Mouse (Mus musculus) spleen, postnatal 14 days (tissue): ENCODE data around the gene Hpn.
A peak's percentile ranks its signal among the peaks of the same experiment; 100 is the strongest.

Source experiments
- DNase-seq, 2 experiments: peaks; one replicate each; pipeline ENCODE4 v3.0.0; 2021 to 2022; ENCODE audit warnings: low spot score in 2 of 2

Gene Hpn

GRCm38 (mm10) chr7:31140941-31141340, 25.9 kb upstream of the Hpn start:
- DNase-seq = no peak

DNA sequence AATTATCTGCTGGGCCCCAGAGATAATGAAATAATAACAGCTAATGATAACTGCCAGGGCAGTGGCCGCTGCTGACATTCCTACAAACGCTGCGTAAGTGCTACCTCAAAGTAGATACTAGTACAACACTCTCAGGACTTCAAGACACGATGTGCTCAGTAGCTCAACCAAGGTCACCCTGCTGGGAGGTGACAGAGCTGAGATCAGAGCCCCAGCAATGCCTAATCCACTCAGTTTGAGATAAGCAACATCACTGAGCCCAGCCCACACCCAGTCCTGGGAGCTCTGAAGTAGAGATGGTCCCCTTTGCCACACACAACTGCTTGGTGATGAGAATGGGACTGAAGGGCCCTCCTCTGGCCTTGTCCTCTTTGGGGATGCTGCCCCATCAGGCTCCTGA, 25.2 kb upstream of the Hpn start:
- DNase-seq = no peak

DNA sequence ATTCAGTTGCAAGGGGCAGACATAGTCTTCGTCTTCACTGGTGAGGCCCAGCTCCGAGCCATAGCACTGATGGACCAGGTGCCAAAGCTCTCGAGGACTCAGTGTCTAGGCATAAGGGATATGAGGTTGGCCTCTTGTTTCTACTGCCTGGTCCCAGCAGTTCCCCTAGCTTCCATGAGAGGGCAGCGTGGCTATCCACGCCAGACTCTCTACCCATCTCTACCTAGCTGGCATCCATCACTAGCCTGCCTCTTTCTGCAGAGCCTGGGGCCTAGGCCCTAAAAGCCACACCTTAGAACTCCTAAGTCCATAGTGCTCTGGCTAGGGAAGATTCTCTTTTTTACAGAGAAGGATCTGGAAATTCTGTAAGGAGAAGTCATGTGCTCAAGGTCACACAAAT, 24.7 kb upstream of the Hpn start:
- peak in 1 of 2 experiments; percentile 55 for DNase-seq

GRCm38 (mm10) chr7:31135717-31136116, 20.6 kb upstream of the Hpn start:
- DNase-seq = no peak

GRCm38 (mm10) chr7:31131866-31132265, 16.8 kb upstream of the Hpn start:
- no peak for DNase-seq

DNA sequence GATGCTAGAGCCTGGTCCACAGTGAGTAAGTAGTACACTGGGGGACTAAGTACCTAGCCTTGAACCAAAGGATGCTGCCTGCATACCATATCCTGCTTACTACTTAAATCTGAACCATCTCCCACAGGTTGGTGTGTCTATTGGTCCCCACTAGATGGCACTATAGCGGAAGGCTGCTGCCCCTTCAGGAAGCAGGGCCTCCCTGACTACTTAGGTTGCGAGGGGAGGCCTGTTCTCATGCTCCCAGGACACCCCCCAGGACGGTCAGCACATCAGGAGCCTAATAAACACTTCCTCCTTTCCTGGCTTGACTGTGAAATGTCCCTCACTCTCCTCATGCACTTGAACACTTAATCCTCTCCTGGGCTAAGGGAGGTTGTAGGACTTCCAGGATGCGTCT, 15.8 kb upstream of the Hpn start:
- DNase-seq = peak in 1 of 2 experiments; percentile 35

- DNase-seq = no peak
Measured at GRCm38 (mm10) chr7:31130197-31130596, 15.1 kb upstream of the Hpn start.

- DNase-seq = no peak
Measured at GRCm38 (mm10) chr7:31128157-31128705, 13.1 kb upstream of the Hpn start.

GRCm38 (mm10) chr7:31126851-31127724, 12.0 kb upstream of the Hpn start, which contains the start of gene Scn1b:
Gene Scn1b, minus strand, starts transcription at chr7:31127003.
- no peak for DNase-seq

GRCm38 (mm10) chr7:31126211-31126751, 11.2 kb upstream of the Hpn start:
- no peak for DNase-seq

GRCm38 (mm10) chr7:31125116-31125515, 10.0 kb upstream of the Hpn start:
- no peak for DNase-seq

GRCm38 (mm10) chr7:31124381-31124780, 9.3 kb upstream of the Hpn start:
- no peak for DNase-seq

DNA sequence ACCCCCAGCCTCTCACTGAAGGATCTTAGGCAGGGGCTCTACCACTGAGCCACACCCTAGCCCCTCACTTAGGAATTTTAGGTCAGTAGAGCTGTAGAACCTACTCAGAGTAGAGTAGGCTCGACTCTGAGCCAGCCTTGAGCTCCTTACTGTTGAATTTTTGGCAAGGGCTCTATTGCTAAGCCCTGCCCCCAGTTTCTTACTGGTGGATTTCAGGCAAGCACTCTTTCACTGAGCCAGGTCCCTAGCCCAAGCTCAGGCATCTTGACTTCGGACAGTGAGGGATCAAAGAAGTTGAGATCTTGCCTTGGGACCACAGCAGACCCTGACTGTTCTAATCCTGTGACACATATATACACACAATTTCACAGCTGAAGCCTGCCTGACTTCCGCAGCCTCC, 8.6 kb upstream of the Hpn start:
- no peak for DNase-seq

DNA sequence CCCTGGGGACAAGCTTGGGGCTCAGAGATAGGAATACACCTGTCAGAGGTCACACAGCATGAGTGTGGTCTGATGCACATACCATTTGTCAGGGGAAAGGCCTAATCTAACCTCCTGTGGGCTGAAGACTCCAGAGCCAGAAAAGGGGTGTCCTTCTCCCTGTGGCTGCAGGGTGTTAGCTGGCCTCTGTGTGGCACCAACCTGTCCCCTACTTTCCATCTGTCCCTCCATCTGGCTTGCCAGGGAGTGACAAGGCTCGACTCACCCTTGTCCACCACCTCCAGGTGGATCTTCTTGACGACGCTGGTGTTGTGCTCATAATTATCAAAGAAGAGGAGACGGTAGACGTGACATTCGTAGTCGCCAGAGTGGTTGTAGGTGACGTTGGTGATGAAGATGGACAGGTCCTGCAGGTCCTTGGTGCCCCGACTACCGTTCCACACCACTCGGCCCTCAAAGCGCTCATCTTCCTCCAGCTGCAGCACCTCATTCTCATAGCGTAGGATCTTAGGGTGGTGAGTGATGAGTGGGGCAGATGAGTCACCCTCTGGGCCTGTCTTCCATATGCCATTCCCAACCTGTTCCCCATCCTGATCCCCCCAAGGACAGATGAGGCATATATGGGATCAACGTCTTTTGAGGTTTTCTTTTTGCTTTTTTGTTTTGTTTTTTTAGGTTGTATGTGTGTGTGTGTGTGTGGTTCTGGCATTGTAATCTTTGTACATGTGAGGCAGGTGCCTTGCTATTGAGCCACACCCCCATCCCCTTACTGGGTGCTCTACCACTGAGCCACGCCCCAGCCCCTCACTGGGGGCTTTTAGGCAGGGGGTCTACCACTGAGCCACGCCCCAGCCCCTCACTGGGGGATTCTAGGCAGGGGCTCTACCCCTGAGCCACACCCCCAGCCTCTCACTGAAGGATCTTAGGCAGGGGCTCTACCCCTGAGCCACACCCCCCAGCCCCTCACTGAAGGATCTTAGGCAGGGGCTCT, 7.8 kb upstream of the Hpn start:
- no peak for DNase-seq

GRCm38 (mm10) chr7:31119556-31119955, 4.5 kb upstream of the Hpn start:
- no peak for DNase-seq

DNA sequence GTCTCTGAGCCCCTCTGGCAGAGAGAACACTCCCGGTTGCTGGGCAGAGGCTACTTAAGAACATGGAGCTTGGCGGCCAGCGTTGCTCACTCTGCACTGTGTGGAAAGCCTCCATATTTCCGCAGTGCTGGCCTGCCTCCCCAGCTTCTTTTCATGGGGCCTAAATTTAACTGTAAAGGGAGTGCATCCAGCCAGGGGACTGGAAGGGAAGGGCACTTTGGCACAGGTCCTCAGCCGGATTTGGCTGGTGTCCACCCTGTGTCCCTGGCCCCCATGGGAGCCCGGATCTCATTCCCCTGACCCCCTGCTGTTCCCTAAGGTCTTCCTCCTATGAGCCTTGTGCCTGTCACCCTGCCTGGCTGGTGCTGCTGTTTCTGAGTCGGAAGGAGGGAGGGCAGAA, 3.4 kb upstream of the Hpn start:
- DNase-seq = no peak

GRCm38 (mm10) chr7:31117465-31117864, 2.4 kb upstream of the Hpn start:
- no peak for DNase-seq

DNA sequence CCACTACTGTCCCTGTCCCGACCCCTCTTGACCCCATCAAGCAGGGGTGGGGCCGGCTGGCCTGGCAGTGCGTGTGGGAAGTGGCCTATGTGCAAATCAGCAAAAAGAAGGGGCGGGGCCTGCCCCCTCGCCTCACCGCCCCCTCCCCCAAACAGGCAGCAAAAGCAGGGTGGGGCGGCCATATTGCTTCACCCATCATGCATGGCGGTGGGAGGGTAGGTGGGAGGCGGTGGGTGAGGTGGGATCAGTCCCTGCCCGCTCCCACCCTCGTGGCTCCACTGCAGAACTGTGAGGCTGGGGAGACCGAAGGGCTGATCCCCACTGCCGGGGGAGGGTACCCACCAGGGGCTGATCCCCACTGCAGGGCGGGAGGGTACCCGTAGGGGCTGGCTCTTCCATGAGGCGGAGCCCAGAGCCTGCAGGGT, 1.6 kb upstream of the Hpn start:
- DNase-seq = no peak

DNA sequence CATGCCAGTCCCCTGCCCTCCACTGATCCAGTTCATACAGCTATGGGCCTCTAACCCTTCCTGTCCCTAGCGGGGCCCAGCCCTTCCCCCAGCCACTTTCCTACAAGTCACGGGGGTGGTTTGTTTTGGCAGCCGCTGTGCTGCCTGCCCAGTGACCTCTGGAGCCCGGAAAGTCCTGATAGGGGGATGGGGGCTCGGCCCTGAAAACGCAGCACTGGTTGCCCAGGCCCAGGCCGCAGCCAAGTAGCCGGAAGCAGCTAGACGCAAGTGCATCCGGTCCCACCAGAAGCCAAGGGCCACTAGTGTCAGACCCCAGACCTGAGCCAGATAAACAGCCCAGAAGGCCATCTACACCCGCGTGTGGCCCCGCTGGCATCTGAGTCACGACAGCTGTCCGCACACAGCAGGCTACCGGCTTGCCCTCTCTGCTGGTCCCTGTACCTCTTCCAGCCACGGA, 525 bp upstream of the Hpn start:
- DNase-seq = no peak

DNA sequence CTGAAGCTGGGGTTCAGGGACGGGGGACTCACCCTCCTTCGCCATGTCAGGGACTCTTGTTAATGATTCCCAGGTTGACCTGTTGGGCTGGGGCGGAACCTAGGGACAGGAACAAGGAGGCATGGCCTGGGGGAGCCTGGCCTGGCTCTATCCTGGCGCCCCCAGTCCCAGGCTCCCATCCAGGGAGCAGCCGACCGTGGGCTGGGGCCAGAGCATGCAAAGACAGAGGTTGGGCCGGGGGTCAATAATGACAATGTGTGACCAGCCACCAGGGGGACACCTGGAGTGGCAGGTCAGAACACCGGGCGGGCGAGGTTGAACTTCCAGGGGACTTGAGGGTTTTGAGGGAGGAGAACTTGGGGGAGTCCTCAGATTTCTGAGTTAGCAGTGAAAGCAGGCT, 444 bp downstream of the Hpn start:
- no peak for DNase-seq

- DNase-seq = no peak
Measured at GRCm38 (mm10) chr7:31113800-31114199, 1.3 kb downstream of the Hpn start.

- DNase-seq = no peak
Measured at GRCm38 (mm10) chr7:31112036-31112435, 3.1 kb downstream of the Hpn start.
